1 mouse cellular context compared by ENCODE assay signal in the genomic region with DNA sequence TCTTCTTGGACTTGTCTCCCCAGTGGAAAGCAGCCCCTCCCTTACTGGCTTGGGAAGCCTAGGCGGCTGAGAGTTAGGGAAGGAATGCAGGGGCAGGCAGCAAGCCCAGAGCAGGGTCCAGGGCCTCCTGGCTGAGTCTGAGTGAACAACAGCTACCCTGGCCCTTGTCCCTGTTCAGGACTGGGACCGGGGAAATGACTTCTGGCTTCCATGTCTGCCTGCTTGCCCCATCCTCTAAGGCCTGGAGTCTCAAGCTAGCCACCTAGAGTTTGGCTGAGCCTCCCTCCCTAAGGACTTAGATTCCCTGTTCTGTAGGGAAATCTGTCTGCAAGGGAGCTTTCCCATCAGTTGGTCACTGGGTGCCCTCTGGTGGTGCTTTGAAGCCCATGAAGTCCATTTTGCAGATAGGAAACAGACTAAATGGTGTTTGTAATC.
TF ChIP-seq lines count a peak whose summit lies in the region.

No protein-coding gene starts in this region.

TF ChIP-seq in myocyte, 11 proteins besides CTCF, POLR2A, EP300 and RAD21:
- TF ChIP-seq MYOD1 (IDR thresholded peaks at IDR 0.05; ENCODE audit: control insufficient read depth in 1 of 3, insufficient read length in 2 of 3, low read depth in 2 of 3) (no peak), E2F4 (IDR thresholded peaks at IDR 0.05; ENCODE audit: insufficient read depth) (no peak), TCF3 (IDR thresholded peaks at IDR 0.05; ENCODE audit: insufficient read length, low read depth) (no peak), POLR2AphosphoS2 (IDR thresholded peaks at IDR 0.05; ENCODE audit: insufficient read length, low read depth) (no peak), MYOG (IDR thresholded peaks at IDR 0.05; ENCODE audit: control insufficient read depth in 1 of 3, insufficient read depth in 1 of 3, insufficient read length in 2 of 3, low read depth in 2 of 3) (no peak), REST (IDR thresholded peaks at IDR 0.05; ENCODE audit: insufficient read depth, insufficient read length) (no peak), SRF (IDR thresholded peaks at IDR 0.05; ENCODE audit: control insufficient read depth, insufficient read length, low read depth) (no peak), MAX (IDR thresholded peaks at IDR 0.05; ENCODE audit: low read depth) (no peak), TCF12 (IDR thresholded peaks at IDR 0.05; ENCODE audit: insufficient read depth, poor library complexity, severe bottlenecking) (no peak), USF1 (IDR thresholded peaks at IDR 0.05; ENCODE audit: low read depth) (no peak), CEBPB (IDR thresholded peaks at IDR 0.05; ENCODE audit: insufficient read depth, poor library complexity, severe bottlenecking) (no peak)
